Mouse (Mus musculus) hematopoietic stem cell, adult 5-6 weeks (primary cell): Measurements from ENCODE around the gene Ulk3. TPM values are rescaled to one million over a fixed set of nuclear protein-coding genes. Genes with fewer than 3 reads are reported as not detected.

ENCODE experiments used
- ATAC-seq, 2 experiments: fragments of 125-278 bp in 1 of 2; replicated peaks in 1 of 2; 2 replicates each; pipeline ENCODE4 v1.8.0; 2016 to 2017; ENCODE audit warnings: inconsistent platforms in 2 of 2, mild to moderate bottlenecking in 2 of 2, moderate number of reproducible peaks in 2 of 2, low read depth in 1 of 2, moderate TSS enrichment in 1 of 2; ENCODE audit not compliant: low FRiP score in 2 of 2, poor library complexity in 2 of 2, severe bottlenecking in 2 of 2, insufficient read depth in 1 of 2, low TSS enrichment in 1 of 2
- total RNA-seq: library from RNA; stranded (forward); fragments of 172-1452, 232-1000 nt; gene quantifications from 2 replicates; pipeline ENCODE4 v1.2.3, GENCODE M21; 2017

The Ulk3 gene
- total RNA-seq, 1 experiment from 2014 or later, result 2.8 TPM

DNA sequence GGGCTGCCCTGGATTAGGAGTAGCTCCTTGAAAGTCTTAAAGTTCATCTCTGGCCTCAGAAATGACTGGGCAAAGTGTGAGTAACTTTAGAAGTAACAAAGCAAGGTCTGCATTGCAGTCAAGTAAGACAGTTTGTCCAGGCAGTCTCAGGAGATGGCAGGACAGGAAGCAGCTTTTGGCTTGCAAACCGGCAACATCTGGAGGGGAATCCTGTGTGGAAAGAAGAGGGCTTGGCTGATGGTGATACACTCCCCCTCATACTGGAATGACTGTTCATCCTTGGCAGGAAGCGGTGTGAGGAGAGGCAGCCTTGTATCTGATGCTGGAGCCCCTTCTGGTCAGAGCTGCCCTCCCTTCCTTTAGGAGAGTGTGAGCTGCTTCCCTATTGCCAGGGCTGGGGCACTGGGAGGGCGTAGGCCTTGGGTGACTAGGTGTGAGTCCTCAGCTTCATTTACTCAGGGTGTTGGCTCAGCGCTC, 26.3 kb upstream of the Ulk3 start:
- ATAC-seq, result 0 out of 4 replicates have a peak, but pooled peaks of 1 of the 2 experiments have one; percentile 18

DNA sequence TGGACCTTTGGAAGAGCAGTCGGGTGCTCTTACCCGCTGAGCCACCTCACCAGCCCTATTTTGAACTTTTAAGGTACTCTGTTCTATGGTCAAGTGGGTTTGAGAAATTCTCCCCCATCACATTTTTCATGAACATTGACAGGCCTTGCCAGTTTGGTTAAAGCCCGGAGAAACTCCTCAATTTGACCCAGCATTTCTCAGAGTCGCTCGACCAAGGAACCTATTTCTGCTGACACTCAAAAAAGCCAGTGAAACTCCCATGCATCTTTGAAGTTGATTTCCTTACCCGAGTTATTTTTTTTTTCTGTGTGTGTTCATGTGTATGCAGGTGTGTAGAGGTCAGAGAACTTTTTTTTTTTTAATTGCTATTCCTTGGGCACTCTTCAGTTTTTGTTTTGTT, 24.6 kb upstream of the Ulk3 start:
- no peak for ATAC-seq

DNA sequence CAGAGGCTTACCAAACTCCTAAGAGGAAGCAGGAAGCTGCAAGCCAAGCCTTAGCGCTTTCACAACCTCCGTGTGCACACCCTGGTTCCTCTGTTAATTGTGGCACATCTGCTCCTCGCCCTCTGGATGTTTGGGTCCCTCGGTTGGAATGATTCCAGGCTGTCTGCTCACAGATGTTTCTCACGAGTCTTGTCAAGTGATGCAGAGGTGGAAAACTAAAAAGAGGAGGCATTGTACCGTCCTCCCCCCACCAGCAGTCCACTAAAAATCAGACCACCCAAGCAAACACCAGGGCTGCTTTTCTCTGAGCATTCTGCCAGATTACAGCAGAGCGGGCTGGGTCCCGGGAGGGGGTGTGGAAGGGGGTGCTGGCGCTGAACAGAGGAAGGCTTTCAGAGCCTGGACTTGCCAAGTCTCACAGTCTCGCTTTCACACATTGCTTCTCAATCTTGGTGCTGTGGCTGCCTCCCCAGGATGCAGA, 23.5 kb upstream of the Ulk3 start:
- peak in 1 of 2 experiments; percentile 37; a peak in 1 of 4 replicates for ATAC-seq

DNA sequence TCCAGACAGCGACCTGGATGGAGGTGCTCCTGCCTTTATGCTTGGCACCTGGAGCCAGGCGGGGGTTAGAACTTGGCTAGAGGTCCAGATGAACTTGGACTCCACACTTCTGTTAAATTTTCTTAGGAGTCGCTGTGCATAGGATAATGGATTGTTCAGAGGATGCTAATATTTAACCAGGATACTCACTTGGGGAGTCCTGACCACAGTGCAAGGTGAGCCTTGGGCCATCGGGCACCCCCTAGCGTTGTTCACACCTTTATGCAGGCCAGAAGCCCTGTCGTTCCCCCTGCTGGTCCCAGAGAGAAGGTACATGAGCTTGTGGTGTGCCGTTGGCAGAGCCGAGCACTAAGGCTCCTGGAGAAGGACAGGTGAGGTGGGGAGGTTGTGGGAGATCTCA, 22.4 kb upstream of the Ulk3 start:
- no peak for ATAC-seq

DNA sequence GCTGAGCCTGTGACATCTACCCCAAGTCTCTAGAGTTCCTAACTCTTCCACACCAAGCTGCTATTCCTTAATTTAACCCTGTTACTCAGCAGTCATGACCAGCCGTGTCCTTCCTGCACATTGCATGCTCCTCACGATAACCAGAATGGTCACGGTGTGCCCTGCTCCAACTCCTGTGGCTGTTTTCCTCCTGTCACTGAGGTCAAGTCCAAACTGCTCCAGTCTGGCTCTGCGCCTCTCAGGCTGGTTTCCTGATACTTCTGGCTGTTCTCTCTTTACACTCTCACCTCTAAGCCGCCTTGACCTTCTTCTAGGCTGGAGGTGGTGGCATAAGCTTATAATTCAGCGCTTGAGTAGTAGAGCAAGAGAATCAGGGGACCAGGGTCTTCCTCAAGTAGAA, 20.8 kb upstream of the Ulk3 start:
- ATAC-seq, result no peak

DNA sequence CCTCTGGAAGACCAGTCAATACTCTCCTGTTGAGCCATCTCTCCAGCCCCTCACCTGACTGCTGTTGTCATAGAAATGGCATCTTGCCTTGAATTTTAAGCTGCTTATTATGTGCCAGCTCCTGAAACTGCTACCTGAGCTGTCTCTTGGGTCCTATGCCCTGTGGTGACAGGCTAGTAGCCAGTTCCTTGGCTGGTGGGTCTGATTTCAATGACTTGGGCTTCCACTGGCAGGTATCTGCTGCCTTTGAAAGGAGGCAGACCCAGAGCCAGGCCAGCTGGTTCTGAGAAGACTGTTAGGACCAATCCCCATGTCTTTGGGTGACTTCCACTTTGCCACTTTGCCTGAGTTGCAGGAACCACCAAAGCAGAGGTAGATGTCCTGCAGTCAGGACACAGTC, 14.9 kb upstream of the Ulk3 start:
- ATAC-seq, result no peak

DNA sequence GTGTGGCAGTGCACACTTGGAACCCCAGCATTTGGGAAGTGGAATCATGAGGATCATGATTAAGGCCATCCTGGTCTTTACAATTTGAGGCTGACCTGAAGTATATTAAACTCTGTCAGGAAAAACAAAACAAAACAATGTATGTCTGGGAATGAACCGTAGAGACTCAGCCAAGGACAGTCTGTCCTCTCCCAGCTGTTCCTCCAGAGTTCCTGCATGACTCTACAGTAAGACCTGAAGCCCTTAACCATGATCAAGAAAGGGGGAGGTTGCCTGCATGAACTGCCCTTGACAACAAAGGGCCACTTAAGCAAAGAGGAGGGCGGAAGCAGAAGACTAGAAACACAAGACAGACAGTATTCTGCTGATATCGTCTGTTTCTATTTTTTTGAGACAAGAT, 13.7 kb upstream of the Ulk3 start:
- no peak for ATAC-seq

DNA sequence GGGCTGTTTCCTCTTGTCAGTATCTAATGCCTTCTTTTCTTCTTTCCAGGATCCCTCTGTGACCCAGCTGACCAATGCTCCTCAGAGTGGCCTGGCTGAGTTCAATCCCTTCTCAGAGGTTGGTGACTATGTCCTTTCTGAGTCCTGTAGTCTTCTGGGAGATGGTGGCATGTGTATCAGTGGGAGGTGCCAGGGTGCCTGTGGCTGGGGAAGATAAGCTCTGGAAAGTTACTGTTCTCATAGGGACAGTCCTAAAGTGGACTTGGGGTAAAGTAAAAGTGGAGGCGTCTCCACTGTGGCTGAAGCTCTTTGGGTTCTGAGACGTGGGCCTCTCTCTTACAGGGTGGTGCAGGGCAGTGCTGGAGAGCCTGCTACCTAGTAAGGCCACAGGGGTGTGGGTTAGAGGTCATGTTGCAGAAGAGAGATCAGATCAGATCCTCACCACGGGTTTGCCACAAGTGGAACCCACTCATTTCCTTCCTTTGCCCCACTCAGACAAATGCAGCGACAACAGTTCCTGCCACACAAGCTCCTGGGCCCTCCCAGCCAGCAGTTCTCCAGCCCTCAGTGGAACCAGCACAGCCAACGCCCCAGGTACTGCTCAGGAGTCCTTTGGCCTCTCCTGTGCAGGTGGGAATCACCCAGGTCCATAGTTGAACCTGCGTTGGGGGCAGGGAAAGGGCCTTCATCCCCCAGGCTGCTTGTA, 12.0 kb upstream of the Ulk3 start:
- ATAC-seq, result peak; percentile 47 to 65

DNA sequence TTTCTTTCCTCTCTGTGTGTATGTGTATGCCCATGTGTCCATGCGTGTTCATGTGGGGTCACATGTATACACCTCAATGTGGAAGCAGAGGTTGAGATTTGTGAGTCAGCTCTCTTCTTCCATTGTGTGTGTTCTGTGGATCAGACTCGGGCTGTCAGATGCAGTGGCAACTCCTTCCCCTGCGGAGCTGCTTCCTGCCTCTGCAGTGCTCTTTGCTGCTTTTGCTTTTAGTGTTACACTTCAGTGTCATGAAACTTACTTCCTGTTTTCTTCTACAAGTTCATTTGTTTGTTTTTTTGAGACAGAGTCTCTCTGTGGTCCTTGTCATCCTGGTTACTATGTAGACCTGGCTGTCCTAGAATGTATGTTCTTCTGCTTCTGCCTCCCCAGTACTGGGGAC, 4.3 kb upstream of the Ulk3 start:
- ATAC-seq, result no peak

DNA sequence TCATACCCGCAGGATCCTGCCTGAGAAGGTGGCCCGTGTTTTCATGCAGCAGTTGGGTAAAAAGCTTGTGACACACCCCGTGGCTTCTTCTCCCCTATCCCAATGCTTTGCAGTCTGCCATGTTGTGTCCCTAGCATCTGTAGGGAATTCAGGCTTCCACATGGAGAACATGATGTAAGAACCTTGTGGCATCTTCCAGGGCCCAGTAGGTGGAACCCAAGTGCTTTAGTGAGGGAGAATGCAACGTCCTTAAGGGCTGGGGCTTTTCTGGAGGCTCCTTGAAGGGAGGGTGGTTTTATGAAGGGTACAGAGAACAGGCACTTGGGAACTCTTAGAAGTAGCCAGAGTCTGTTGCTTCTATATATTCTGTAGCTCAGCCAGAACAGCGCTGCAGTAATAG, 1.5 kb downstream of the Ulk3 start:
- no peak for ATAC-seq

DNA sequence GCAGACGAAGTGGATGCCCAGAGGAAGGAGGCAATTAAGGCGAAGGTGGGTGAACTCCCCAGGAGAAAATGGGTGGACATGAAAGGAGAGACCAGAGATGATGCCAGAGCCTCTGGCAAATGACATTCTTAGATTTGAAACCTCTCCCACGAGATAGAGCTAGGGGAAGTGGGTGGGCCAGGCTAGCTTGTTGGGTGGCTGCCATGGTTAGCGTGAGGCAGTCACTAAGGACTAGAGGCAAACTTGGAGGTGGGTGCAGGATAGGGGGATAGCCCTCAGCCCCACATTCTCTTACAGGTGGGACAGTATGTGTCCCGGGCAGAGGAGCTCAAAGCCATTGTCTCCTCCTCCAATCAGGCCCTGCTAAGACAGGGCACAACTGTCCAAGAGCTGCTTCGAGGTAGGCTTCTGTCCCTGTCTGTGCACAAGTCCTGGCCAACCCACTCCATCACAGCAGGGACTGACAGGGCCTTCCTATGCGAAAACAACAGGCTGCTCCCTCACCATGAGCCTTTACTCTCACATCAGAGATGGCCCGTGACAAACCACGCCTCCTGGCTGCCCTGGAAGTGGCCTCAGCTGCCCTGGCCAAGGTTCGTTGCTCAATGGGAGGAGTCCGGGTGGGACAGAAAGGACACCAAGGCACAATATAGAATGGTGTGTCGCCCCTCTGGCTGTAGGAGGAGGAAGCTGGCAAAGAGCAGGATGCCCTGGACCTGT, 4.4 kb downstream of the Ulk3 start:
- ATAC-seq, result no peak

DNA sequence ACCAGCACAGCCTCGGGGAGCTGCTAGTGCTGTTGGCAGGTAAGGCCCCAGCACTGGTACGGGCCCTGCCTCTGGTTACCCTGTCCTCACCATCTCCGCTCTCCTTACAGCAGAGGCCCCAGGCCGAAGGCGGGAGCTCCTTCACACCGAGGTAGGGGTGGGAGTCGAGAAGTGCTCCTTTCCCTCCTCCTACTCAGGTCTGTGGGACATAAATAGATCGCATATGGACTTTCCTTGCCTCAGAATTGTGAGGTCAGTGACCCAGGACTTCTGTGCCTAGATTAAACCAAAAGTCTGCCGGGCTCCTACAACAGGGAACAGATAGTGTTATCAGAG, 4.9 kb downstream of the Ulk3 start:
- no peak for ATAC-seq

DNA sequence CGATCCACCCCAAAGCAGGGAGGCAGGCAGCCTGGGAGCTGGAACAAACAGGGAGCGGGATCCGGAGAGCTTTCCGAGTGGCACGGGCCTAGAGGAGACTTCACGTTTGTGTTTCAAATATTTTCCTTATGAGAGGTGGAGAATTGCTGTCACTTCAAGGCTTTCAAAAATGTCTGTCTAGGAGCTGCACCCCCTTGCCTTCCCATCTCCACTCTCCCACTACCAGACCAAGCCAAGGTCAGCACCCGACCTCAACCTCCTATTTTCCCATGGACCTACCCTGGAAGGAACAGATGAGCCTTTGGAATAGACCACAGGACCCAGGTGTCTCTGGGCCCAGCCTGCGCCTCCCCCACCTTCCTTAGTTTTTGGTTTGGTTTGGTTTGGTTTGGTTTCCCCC, 8.0 kb downstream of the Ulk3 start:
- no peak for ATAC-seq

DNA sequence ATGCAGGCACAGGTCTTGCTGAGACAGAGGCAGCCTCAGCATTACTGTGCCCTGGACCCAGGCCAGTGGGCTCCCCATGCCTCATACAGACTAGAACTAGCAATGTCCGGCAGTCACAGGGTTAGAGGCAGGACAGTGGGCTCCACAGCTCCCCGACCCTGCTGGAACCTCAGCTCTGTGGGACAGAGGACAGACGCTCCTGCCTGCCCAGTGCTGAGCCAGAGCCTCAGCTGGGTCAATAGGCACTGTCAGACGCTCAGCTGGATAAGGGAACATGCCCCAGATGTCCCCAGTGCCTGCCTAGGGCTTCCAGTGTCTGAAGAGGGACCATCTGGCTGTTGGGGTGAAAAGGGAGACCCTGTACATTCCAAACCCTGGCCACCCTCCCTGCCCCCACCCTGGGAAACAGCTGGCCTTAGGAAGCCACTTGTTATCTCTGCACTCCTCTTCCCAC, 8.7 kb downstream of the Ulk3 start:
- ATAC-seq, result no peak

DNA sequence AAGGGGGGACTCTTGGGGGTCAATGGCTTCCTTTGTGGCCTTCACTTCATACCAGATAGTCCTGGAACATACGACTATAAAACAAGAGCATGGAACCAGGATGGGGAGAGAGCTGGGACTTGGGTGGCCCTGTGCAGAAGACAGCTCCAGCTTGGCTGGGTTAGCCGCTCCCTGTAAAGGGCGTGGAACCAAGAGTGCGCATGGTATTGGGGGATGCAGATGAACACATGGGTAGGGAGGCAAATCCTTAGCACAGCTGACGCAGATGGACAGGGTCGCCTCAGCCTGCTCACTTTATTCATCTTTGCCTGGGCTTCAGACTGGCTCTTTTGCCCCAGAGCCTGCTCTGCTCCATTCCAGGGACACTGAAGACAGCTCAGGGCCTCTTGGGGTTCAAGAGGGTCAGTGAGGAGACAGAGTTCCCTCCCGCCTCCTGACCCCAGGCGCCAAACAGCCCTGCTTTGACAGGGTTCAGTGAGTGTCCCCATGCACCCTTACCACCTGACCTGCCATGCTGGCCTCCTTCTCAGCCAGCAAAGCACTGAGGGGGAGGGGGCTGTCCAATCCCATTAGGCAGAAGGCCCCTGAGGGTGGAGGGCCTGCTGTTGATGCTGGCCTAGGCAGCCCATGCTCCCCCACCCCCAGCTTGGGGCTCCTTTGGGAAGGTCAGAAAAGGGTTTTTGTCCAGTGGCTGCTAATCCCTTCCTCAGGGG, 9.8 kb downstream of the Ulk3 start:
- no peak for ATAC-seq

DNA sequence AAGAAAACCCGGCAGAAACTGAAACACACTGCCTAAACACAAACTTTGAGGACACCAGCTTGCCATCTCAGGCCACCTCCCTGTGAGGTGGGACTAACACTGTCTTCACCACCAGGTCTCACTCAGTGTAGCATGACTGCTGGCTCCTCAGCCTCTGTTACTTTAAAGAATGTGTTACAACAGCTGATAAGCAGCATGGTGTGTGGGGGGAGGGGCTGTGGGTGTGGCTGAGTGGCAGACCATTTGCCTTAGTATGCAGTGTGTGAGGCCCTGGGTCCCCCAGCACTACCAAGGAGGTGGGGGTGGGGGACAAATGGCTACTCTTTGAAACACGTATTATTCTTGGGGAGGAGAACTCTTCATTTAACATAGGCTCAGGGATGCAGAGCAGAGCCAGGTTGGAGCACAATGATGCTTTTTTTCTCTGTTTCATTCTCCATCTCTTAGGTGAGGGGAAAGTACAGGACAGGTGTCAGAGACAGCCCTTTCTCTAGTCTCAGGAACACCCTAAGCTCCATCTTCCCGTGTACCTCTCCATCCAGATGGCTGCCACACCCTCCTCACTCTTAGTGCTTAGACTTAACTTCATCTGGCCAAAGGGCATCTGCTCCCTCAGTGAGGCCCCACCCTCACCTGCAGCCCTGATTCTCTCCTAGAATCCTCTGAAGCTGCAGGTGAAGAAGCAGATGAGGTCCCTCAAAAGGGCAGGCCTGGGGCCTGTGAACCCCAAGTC, 11.5 kb downstream of the Ulk3 start:
- no peak for ATAC-seq

DNA sequence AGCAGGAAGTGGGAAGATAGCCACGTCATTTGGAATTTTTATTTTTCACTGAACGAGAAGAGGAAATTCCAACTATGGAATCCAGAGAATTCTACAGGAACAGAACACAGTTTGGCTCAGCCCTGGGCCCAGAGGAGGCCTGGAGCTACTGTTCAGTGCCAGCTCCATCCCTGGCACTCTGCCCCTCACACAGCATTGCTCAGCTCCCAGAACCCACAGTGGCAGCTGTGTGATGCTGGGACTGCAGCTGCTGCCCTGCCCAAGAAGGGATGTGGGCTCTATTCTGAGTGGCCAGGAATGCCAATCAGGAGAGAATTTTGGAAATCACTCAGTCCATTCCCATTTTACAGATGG, 12.1 kb downstream of the Ulk3 start:
- ATAC-seq, result no peak

DNA sequence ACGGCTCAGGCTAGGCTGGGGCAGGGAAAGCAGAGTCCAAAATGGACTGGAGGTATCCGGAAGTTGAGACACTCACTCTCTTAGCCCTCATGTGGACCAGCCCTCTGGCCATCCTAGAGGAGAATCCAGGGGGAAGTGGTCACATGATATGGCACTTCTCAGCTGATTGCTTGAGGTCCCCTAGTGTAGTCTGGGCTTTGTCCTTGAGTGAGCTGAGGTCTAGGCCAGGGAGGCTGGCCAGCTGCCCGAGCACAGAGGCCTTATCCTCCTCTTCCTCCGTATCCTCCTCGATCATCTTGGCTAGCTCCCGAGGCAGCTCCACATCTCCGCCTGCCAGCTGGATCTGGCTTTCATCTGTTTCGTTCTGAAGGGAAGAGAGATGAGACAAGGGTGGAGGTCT, 12.8 kb downstream of the Ulk3 start:
- ATAC-seq, result no peak
